ENCODE assay signal across 8 mouse cellular contexts in the genomic region with DNA sequence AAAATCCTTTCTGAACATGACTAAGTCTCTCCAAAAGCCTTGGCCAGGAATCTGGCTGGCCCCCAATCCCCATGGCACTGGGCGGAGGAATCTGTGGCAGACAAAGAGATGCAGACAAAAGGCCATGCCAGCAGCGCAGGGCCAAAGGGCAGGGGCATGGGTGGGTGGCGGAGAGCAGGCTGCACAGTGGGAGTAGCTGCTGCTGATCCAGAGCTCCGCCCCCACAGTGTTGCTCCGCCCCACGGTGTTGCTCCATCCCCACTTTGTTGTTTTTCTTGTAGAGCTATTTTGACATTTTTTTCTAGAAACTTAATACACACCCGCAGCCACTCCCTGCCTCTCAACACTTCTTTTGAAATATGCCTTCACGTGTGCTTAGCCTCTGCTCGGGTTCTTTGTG. TPM values are rescaled to one million over a fixed set of nuclear protein-coding genes. Genes with fewer than 3 reads are reported as not detected.
A peak's percentile ranks its signal among the peaks of the same experiment; 100 is the strongest.
DNase-seq lines count a peak whose midpoint lies in the region; ATAC-seq lines count a peak whose summit lies in the region.

No protein-coding gene starts in this region.

- H3K4me3 ChIP-seq in embryonic facial prominence, embryonic 12.5 days = no peak overlapping the region
- H3K4me3 ChIP-seq in heart, embryonic 13.5 days = peak overlapping the region; percentile 8; the same call in 1 of the 2 replicates
- H3K4me3 ChIP-seq in midbrain, embryonic 16.5 days (ENCODE audit: low read depth, low read length) = no peak overlapping the region

- no peaks in the 10 kb centered on the region for H3K27me3 ChIP-seq in embryonic facial prominence, embryonic 12.5 days
- H3K27me3 ChIP-seq in heart, embryonic 13.5 days (replicated peaks) = no peaks in the 10 kb centered on the region
- H3K27me3 ChIP-seq in midbrain, embryonic 16.5 days (ENCODE audit: control insufficient read depth, insufficient read depth, low read depth, low read length) = no peaks in the 10 kb centered on the region

- no peaks in the 10 kb centered on the region for H3K36me3 ChIP-seq in embryonic facial prominence, embryonic 12.5 days
- no peaks in the 10 kb centered on the region for H3K36me3 ChIP-seq in heart, embryonic 13.5 days
- no peaks in the 10 kb centered on the region for H3K36me3 ChIP-seq in midbrain, embryonic 16.5 days (ENCODE audit: control insufficient read depth, insufficient read depth, low read length)

- H3K9ac ChIP-seq in embryonic facial prominence, embryonic 12.5 days = no peak overlapping the region
- peak overlapping the region; percentile 58 for H3K9ac ChIP-seq in heart, embryonic 13.5 days
- H3K9ac ChIP-seq in midbrain, embryonic 16.5 days (ENCODE audit: low read depth, low read length) = no peak overlapping the region; the same call in 1 of the 2 replicates

- no peaks in the 10 kb centered on the region for H3K9me3 ChIP-seq in embryonic facial prominence, embryonic 12.5 days
- H3K9me3 ChIP-seq in heart, embryonic 13.5 days = peaks cover 7% of the 10 kb centered on the region
- H3K9me3 ChIP-seq in midbrain, embryonic 16.5 days (replicated peaks; ENCODE audit: control insufficient read depth, low read length, poor library complexity, severe bottlenecking) = no peaks in the 10 kb centered on the region

- H3K4me1 ChIP-seq in embryonic facial prominence, embryonic 12.5 days = peaks cover 15% of the 10 kb centered on the region
- peaks cover 13% of the 10 kb centered on the region for H3K4me1 ChIP-seq in heart, embryonic 13.5 days
- peaks cover 6% of the 10 kb centered on the region; the same call in 1 of the 2 replicates for H3K4me1 ChIP-seq in midbrain, embryonic 16.5 days (ENCODE audit: control insufficient read depth, insufficient read depth, low read length)

- peak overlapping the region; percentile 20; the same call in 1 of the 2 replicates for H3K4me2 ChIP-seq in embryonic facial prominence, embryonic 12.5 days (replicated peaks)
- H3K4me2 ChIP-seq in heart, embryonic 13.5 days = peak overlapping the region; percentile 36
- H3K4me2 ChIP-seq in midbrain, embryonic 16.5 days (ENCODE audit: low read length) = peak overlapping the region; percentile 4

- ATAC-seq in embryonic facial prominence, embryonic 12.5 days (ENCODE audit: insufficient number of reproducible peaks, insufficient read depth, low FRiP score, low TSS enrichment) = no peak
- ATAC-seq in heart, embryonic 13.5 days (ENCODE audit: extremely low read depth, insufficient number of reproducible peaks, low FRiP score, low TSS enrichment) = no peak
- ATAC-seq in midbrain, embryonic 16.5 days = no peak

- peak overlapping the region; percentile 43 for H3K27ac ChIP-seq in embryonic facial prominence, embryonic 12.5 days
- peak overlapping the region; percentile 74 for H3K27ac ChIP-seq in heart, embryonic 13.5 days (replicated peaks)
- H3K27ac ChIP-seq in midbrain, embryonic 16.5 days (ENCODE audit: low read length) = no peak overlapping the region

- peak; percentile 38 for DNase-seq in right cerebral cortex, adult 18-20 months
- no peak for DNase-seq in right cerebral cortex, postnatal 14 days
- DNase-seq in kidney, postnatal 36 days = peak; percentile 77 to 79
- DNase-seq in natural killer cell, adult 2 months (ENCODE audit: low spot score in 2 of 2) = no peak
- no peak for DNase-seq in frontal cortex, postnatal 10 days (ENCODE audit: low spot score in 2 of 2)

- 13% methylated on average over 9 of the region's 9 CpGs for WGBS in embryonic facial prominence, embryonic 12.5 days
- WGBS in heart, embryonic 13.5 days = 29% methylated on average over 9 of the region's 9 CpGs
- WGBS in midbrain, embryonic 16.5 days = 7% methylated on average over 9 of the region's 9 CpGs

RNA-seq across cellular contexts. Expression of gene Syne3, which starts 31.2 kb away (rescaled TPM):
- polyA plus RNA-seq in embryonic facial prominence, embryonic 12.5 days (2016; fragmentation: Nextera tagmentation; extraction: Ambion mirVana) = 0.64 and 0.79 TPM in 2 replicates
- polyA plus RNA-seq in heart, embryonic 13.5 days (2015; fragmentation: Nextera tagmentation; extraction: Ambion mirVana) = 0.36 and 0.78 TPM in 2 replicates
- polyA plus RNA-seq in midbrain, embryonic 16.5 days (2015; fragmentation: Nextera tagmentation; extraction: Ambion mirVana) = 0.16 and 0.25 TPM in 2 replicates

RNA-seq across cellular contexts. Expression of gene Glrx5, which starts 54.1 kb away (rescaled TPM):
- 188 and 196 TPM in 2 replicates for polyA plus RNA-seq in embryonic facial prominence, embryonic 12.5 days (2016; fragmentation: Nextera tagmentation; extraction: Ambion mirVana)
- 168 and 174 TPM in 2 replicates for polyA plus RNA-seq in heart, embryonic 13.5 days (2015; fragmentation: Nextera tagmentation; extraction: Ambion mirVana)
- polyA plus RNA-seq in midbrain, embryonic 16.5 days (2015; fragmentation: Nextera tagmentation; extraction: Ambion mirVana) = 138 and 154 TPM in 2 replicates

Comparison
In these comparisons a context has a peak if more than half of its experiments do, and no peak if none do; other contexts are left out.
1. DNase-seq: peak in right cerebral cortex, adult 18-20 months (single experiment) and kidney, postnatal 36 days (2 of 2); none in right cerebral cortex, postnatal 14 days (single experiment), natural killer cell, adult 2 months (0 of 2) and frontal cortex, postnatal 10 days (0 of 2).
2. Peak in every context shown above with its lines, with median percentiles within 50 percentile points of each other: H3K4me2 ChIP-seq.